Mouse (Mus musculus) heart, postnatal 10 days (tissue): ENCODE results near the gene Bicral. TPM values are rescaled to one million over a fixed set of nuclear protein-coding genes. Genes with fewer than 3 reads are reported as not detected.
"Not testable (repeated sequence)": the region's sequence is repeated elsewhere in the genome, so short reads cannot be mapped to it uniquely, and the experiment has no call there.

Experiments
- DNase-seq, 2 experiments: peaks; one replicate each; pipeline ENCODE4 v3.0.0; 2021
- intact Hi-C: fragments of 180-260 bp; cut with DNase I; formaldehyde crosslinking; loops from one replicate; pipeline ENCODE4 v1.15.1; 2025
- total RNA-seq, 2 experiments: library from RNA; stranded (reverse); gene quantifications; 2 replicates each; pipeline ENCODE4 v1.2.3; 2021

The Bicral gene
- total RNA-seq, 2 experiments from 2014 or later, result 12.7 to 15.4 TPM

DNA sequence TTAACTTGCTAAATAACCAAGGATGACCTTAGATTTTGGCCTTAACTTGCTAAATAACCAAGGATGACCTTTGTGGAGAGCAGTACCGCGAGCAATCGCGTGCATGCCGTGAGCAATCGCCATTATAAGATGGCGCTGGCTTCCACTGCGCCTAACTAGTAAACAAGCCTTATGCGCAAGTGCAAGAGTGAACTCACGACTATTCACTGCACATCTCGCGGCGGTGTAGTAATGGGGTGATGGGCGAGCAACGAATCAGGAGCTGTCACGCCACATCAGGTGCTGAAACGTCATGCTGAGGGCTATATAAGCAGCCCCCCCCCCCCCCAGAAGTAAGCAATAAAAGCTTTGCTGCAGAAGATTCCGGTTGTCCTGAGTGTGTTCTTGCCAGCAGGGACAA lies 11.7 kb downstream of the Bicral start:
- intact Hi-C loops, DNase-seq: not testable (repeated sequence)

DNA sequence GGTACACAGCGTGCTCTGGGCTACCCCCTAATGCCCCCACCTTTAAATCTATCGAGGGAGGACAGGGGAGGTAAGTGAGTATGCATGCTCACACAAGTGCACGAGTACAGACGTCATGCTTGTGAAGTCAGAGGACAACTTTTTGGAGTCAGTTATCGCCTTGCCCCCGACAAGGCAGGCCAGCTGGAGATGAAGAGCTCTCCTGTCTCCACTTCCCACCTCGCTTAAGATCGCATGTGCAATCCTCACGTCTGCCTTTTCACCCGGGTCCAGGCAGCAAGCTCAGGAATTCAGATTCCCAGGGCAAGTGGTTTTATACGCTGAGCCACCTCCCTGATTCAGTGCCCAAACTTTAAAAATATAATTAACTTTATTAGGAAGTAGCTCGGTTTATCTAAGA lies 13.0 kb downstream of the Bicral start:
- intact Hi-C loops, result no loop called here
- DNase-seq, result no peak

DNA sequence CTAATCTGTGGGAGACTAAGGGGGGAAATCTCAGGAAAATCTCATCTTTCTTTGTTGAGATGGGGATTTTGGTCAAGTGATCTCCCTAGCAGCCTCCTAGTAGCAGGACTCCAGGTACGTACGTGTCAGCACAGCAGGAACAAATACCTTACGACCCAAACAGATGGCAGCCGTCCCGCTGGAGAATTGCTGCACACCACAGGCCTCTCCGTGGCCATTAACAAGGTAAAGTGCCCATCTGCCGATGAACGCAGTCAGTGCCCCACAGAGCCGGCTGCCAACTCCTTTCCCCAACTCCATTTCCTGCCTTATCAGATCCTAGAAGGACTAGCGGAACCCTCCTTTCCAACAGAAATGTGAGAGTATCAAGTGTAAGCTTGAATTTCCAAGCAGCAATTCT lies 13.5 kb downstream of the Bicral start:
- DNase-seq, result no peak
- intact Hi-C loops, result no loop called here

DNA sequence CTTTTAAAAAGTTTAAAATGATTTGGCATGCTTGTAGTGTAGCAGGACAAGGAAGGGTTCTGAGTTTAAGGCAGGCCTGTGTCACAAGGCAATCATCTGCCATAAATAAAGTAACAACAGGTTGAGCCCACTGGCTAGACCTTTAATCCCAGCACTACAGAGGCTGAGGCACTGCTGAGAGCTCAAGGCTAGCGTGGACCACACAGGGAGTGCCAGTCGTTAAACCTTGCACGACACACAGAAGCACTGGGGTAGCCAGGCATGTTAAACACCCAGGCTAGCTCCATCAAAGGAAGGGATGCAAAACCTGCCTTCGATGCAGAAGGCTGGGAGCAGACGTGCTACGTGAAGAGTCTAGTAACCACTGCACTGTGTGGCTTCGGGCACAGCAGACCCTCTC lies 14.6 kb downstream of the Bicral start:
- DNase-seq, result no peak

DNA sequence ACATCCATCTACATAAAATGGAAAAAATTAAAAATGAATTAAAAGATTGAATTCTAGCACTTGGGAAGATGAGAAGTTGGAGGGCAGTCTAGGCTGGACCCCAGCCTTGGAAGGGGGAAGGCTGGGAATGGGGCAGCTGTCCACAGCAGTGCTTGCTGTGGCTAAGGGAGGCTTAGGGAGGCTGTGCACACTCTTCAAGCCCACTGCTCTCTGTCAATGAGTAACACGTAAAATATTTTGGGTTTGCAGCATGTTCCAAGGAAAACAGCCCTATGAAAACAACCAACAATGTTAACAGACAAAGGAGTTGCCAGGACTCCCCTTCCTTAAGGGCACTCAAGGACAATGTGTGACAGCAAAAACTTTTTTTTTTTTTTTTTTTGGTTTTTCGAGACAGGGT lies 15.3 kb downstream of the Bicral start:
- peak; percentile 35 to 41 for DNase-seq
- intact Hi-C loops, result no loop called here

More for the DNA sequence above, 14.6 kb downstream of the Bicral start:
- intact Hi-C loops, result no loop called here

DNA sequence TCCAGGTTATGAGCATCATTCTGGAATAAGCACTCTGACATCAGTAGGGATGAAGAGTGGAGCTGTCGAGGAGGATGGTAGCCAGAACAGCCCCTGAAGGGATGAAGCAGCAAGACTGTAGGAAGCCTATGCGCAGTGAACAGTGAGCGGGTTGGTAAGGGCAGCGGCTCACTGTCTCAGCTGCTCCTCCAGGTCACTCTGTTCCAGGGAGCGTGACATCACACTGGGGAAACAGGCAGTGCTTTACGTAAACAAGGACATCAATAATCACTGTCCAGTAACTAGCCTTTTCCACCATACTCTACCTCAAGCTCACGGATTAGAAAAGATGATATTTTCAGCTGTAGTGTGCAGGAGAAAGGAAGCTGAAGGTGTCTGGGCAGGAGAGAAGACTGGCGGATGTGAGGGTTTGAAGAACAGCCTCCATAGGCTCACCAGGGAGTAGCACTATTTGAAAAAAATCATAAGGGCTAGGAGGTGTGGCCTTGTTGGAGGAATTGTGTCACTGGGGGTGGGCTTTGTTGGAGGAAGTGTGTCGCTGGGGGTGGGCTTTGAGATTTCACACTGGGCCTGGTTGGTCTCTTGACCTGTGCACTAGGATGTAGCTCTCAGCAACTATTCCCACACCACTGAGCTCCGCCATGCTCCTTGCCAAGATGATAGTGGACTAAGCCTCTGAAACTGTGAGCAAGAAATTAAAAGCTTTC lies 17.8 kb downstream of the Bicral start:
- intact Hi-C loops, result no loop called here
- DNase-seq, result no peak

DNA sequence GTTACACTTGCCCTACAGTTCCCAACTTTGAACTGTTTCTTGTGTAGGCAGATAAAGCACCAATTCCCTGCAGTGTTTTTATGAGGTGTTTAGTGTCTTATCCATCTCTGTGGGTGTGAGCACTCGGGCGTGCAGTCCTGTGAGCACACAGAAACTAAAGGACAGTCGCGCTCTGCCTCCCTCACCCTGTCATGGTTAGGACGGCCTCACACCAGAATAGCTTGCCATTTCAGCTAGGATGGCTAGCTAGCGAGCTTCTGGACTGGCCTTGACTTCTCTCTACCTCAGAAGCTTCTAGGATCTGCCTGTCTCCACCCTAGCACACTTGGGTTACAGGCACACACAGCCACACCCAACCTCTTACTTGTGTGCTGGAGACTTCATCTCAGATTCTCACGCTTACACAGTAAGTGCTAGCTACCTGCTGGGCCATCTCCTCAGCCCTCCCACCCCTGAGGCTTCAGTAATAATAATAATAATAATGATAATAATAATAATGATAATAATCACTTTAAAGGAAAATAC lies 19.8 kb downstream of the Bicral start:
- intact Hi-C loops, result no loop called here
- no peak for DNase-seq

DNA sequence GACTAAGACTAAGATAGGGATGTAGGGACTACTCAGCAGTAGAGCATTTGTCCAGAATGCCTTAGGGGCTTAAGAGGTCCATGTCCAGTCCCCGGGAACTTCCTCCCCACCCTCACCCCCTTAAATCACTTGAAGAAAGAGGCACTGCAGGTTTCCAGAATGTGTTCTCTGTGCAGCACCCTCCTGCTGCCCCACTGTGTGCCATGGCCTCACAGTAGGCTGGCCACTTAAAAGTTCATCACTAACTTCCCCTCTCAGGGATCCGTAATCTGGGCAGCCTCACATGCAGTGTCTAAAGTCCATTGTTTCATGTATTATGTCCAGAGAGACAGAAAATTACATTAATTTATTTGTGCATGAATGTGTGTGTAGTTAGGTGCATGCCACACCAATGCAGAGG lies 20.4 kb downstream of the Bicral start:
- intact Hi-C loops, result no loop called here
- no peak for DNase-seq

DNA sequence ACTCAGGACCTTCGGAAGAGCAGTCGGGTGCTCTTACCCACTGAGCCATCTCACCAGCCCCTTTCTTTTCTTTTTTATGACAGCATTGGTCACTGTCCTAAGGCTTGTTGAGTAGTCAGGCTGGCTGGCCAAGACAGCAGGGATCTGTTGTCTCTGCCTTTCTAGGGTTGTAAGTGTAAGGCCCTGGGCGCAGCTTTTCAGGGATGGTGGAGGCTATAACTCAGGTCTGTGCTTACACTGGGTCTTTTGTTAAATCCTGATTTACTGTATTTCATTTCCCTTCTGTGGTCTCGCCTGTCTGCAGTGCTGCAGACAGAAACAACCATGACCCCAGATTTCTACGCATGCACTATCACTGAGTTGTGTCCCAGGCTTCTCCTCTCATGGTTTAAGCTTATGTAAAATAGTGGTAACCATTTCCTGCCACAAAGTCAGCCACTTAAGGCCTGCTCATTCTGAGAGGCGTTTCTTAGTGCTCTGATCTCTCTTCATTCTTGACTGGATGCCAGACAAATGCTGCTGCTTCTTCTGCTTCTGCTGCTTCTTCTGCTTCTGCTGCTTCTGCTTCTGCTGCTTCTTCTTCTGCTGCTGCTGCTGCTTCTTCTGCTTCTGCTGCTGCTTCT lies 23.1 kb downstream of the Bicral start:
- DNase-seq, result no peak
- intact Hi-C loops, result no loop called here

DNA sequence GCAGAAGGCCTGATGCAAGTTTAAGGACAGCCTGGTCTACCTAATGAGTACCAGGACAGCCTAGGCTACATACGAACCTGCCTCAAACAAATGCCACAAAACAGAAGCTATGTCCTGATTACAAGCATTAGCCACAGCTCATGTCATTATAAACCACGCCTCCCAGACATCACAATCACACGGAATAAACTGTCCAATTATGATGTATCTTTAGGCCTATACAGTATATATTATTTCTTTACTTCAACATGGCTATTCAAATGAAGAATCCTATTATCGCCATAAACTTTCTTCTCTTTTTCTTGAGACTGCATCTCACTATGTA lies 25.3 kb downstream of the Bicral start:
- DNase-seq, result no peak
- intact Hi-C loops, result no loop called here

DNA sequence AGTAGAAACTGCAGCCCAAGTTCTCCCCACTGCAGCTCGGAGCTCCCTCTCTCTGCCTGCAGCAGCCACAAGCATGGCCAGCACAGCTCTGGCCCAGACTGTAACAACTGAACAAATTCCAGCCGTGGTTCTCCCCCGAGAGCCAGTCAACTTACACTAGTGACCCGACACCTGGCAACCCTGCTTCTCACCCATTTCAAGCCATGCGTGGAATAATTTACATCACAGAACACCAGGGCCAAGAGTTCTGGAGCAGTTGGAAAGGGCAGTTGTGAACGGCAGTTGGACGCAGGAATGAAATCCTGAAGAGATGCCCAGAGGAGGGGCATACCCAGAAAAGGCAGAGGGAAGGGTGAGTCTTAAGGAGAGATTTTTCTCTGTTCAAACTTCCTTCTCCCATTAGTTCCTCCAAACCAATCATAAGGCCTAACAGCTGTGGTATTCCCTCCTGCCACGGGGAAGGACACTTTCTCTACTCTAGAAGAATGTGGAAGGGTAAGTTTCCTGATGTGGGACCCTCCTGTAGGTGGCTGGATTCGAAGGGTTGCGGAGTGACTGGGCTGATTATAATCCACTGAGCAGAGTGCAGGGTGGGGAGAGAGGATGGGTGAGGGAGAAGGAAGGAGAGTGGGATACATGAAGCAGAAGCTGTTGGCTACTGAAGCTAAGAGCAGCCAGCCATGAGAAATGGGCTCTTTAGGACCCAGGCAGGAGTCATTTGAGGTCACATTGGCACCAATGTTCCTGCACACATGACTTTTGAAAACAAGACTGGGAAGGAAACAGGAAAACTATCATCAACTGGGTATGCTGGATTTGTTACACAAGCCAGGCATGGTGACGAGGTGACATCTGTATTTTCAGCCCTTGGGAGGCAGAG lies 25.9 kb downstream of the Bicral start:
- intact Hi-C loops, result no loop called here
- DNase-seq, result peak; percentile 77 to 78

DNA sequence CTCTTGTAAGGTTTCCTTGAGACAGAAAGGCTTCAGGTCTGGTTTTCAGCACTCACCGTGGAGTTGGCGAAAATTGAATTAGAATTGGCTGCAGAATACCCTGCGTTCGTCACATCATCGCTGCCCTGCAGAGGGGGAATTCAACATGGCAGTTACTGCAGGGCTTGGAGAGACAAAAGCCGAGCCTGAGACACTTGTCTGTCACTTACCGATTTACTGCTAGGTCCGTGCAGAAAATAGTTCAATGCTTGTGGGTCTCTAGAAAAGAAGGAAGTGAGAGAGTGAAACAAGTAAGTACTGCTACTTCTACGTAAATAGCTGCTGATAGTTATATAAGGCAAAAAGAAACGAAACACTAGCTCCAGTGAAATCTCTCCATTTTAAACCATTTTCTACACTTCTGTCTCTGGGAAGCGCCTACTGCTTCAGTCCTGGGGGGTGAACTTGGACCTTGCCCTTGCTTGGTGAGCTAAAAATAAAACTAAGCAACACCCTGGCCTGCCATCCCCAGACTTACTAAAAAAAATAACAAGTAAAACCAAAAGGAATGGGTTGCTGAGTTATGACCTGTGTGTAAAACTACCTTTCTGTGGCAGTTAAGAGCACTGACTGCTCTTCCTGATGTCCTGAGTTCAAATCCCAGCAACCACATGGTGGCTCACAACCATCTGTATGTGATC lies 28.3 kb downstream of the Bicral start:
- intact Hi-C loops, result no loop called here
- no peak for DNase-seq

DNA sequence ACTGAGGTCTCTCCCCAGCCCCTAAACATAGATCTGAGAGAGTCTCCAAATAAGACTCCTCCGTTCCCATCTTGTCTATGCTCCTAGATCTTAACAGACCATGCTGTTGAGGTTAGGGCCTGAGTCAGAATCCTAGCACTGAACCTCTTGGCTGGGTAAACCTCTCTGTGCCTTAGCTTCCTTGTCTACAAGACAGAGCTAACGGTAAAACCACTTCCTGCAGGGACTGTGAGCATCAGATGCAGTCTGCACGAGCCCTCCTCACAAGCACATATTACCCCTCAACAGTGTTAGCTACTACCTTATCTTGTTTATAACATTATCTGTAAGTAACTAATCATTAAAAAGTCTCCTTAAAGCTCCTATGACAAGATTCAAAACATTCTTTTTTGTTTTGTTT lies 29.3 kb downstream of the Bicral start:
- intact Hi-C loops, result no loop called here

DNA sequence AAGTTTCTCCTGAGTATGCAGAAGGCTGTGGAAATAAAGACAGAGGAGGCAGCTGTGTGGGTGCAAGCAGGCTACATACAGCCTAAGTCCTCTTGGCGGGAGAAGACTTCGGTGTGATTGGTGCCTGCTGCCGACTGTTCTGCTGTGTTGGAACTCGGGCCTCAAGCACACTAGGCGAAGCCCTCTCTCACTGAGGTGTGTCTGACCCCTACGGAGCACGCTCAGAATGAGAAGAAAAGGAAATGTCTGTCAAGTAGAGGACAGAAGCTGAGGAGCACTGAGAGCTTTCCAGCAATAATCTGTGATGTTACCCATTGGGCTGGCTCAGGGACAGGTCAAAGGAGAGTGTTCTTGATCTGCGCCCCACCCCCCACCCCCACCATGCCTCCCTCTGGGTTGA lies 35.2 kb downstream of the Bicral start:
- no peak for DNase-seq
- intact Hi-C loops, result no loop called here

More for the DNA sequence above, 29.3 kb downstream of the Bicral start:
- DNase-seq, result no peak

DNA sequence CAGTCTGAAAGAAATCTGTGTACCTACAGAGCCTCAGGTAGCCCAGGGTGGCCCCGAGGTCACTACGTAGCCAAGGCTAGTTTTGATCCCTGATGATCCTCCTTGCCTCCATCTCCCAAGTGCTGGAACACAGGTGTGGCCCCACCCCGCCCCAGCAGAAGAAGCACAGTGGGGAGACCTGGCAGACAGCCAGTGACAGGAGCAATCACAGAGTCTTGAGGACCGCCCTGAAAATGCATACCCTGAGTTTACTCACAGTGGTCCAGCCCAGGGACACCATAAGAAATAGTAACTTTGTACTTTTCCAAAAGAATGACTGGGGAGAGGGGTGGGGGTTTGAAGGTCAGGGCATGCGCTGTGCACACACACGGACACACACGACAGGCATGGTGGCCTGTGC lies 37.7 kb downstream of the Bicral start:
- DNase-seq, result no peak
- intact Hi-C loops, result no loop called here

DNA sequence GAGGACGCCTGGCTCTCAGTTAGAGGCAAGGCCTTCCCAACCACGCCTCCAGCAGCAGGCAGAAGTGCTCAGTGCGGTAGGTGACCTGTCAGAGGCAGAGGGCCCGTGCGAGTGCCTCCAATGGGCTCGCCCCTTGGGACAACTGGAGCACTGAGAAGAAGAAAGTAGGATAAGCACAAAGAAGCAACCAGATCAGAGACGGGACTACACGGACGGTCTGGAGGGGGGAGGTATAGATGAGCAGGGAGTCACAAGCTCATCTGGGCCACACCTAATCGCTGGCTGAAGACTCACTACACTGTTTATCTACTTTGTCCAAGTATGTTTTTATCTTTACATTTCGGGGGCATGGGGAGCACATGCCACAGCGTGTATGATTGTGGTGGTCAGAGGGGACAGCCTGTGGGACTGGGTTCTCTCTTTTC lies 40.5 kb downstream of the Bicral start:
- DNase-seq, result no peak
- intact Hi-C loops, result no loop called here

DNA sequence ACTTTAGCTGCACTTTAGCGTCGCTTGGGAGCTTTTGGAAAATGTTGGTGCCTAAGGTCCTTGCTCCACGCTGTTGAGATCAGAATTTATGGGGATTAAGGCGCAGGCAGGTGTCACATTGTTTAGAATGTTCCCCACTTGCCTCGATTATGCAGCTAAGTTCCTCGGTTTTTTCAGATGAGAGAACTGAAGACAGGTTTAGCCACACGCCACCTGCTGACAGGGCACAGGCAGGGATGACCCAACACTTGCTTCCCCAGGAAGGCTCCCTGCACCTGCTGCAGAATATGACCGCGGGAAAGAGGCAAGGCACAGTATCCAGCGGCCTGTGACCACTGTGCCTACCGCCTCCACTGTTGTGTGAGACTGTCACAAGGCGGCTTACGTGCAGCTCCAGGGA lies 42.0 kb downstream of the Bicral start:
- DNase-seq, result no peak
- intact Hi-C loops, result no loop called here

DNA sequence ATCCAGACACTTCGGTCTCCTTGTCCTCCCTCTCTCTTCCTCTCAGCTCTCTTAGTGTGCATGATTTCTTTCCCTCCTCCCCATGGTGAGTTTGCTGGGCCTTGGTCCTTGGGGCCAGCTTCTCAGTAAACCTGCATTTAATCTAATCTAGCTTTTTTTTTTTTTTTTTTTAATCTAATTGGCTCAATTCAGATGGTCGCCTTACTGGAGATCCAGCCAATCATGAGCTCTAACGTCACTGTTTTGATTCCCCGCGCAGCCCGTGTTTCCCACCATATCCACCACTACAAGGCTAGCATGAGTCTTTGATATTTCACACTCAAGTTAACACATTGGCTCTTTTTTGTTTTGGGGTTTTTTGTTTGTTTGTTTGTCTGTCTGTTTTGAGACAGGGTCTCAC lies 43.8 kb downstream of the Bicral start:
- DNase-seq, result no peak
- intact Hi-C loops, result no loop called here

DNA sequence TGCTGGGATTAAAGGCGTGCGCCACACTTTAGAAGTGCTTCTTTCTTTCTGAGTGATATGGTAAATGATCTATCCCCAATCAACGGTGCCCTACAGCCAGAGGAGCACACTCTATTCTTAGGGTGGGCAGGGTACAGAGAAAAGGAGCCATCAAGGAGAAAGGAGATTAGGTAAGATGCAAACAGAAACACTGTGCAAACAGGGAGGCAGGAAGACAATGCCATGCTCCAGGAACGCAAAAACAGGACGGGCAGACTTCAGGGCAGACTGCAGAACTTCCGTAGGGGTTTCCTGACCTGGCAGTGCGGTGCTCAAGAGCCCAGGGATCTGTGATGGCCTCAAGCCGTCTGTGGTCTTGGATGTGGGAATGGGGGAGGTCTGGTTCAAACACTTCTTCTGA lies 44.6 kb downstream of the Bicral start:
- intact Hi-C loops, result no loop called here
- no peak for DNase-seq

DNA sequence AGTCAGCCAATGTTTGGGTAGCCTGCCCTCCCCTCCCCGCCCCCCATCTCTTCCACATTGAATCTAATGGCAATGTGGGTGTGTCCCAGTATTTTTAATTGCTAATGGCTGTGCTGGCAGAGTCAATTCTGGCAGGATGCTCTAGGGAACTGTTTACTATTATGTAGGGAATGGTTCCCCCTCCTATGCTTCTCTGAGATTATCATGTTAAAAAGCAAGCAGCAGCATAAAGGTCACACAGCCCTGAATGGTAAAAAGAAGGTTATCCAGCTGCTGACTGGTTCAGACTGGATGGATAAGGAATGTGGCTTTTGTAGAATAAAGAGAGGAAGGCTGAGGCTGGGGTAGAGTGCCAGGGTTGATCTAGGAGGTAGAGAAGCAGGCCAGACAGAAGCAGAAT lies 45.8 kb downstream of the Bicral start:
- intact Hi-C loops, result no loop called here
- DNase-seq, result no peak

DNA sequence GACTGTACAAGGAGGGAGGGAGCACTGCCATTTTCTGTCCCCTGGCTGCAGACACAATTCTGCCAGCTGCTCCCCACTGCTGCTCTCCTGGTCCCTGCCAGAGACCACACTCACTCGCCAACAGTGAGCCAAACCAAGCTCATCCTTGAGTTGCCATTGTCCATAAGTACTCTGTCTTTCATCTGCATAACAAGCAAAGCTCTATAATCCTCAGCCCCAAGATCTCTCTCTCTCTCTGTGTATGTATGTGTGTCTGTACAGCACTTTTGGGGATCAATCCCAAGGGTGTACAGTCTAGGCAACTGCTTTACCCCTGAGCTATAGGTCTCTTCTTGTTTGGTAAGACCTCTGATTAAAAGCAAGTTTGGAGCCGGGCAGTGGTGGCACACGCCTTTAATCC lies 47.6 kb downstream of the Bicral start:
- no peak for DNase-seq
- intact Hi-C loops, result no loop called here
